Mouse (Mus musculus) brain, embryonic 14.5 days (tissue): ENCODE results near the gene Klrg1. TPM values are rescaled to one million over a fixed set of nuclear protein-coding genes. Genes with fewer than 3 reads are reported as not detected.

ENCODE experiments used
- DNase-seq: peaks from one replicate; pipeline ENCODE4 v3.0.0-alpha.2; 2011; ENCODE audit warnings: low read depth
- CTCF ChIP-seq: fragments of 200-500 bp; IDR thresholded peaks from 2 replicates; pipeline ENCODE4 v1.5.1; 2012; ENCODE audit warnings: inconsistent platforms, mild to moderate bottlenecking, moderate library complexity, borderline replicate concordance; ENCODE audit not compliant: insufficient read depth, insufficient read length; ENCODE audit errors: extremely low read depth
- POLR2A ChIP-seq: fragments of 200-500 bp; IDR thresholded peaks from 2 replicates; pipeline ENCODE4 v1.6.1; 2012; ENCODE audit warnings: mild to moderate bottlenecking, inconsistent platforms, borderline replicate concordance; ENCODE audit not compliant: poor library complexity, insufficient read depth, insufficient read length, severe bottlenecking; ENCODE audit errors: extremely low read depth
- polyA plus RNA-seq: library from polyadenylated mRNA; depleted of rRNA; stranded (reverse); fragments of >200 nt; gene quantifications from 2 replicates; pipeline ENCODE4 v1.2.3, GENCODE M21; 2012

Klrg1 gene
- polyA plus RNA-seq, 1 experiment = 0.60 TPM

- TF ChIP-seq CTCF = no peak
- TF ChIP-seq POLR2A = no peak
- no peak for DNase-seq
Observed at GRCm38 (mm10) chr6:122302121-122302520, 19.4 kb upstream of the Klrg1 start.

GRCm38 (mm10) chr6:122299621-122300133, 17.0 kb upstream of the Klrg1 start:
- no peak for TF ChIP-seq CTCF
- TF ChIP-seq POLR2A = no peak

GRCm38 (mm10) chr6:122298223-122298609, 15.5 kb upstream of the Klrg1 start:
- peak; percentile 14 for DNase-seq
- TF ChIP-seq POLR2A (no peak), CTCF (no peak)

More at GRCm38 (mm10) chr6:122299621-122300133, 17.0 kb upstream of the Klrg1 start:
- no peak for DNase-seq

GRCm38 (mm10) chr6:122297279-122298222, 14.9 kb upstream of the Klrg1 start:
- DNase-seq = peak; percentile 81
- TF ChIP-seq CTCF = peak; percentile 23; the same call in 1 of the 2 replicates
- TF ChIP-seq POLR2A = peak; percentile 23; the same call in 1 of the 2 replicates

GRCm38 (mm10) chr6:122296918-122297278, 14.2 kb upstream of the Klrg1 start:
- no peak for DNase-seq
- TF ChIP-seq POLR2A (no peak), CTCF (no peak)

GRCm38 (mm10) chr6:122295242-122295641, 12.6 kb upstream of the Klrg1 start:
- TF ChIP-seq CTCF (no peak), POLR2A (no peak)
- DNase-seq = no peak

- TF ChIP-seq CTCF (no peak), POLR2A (no peak)
- no peak for DNase-seq
Observed at GRCm38 (mm10) chr6:122294290-122294689, 11.6 kb upstream of the Klrg1 start.

- no peak for DNase-seq
- TF ChIP-seq CTCF (no peak), POLR2A (no peak)
Observed at GRCm38 (mm10) chr6:122293796-122294195, 11.1 kb upstream of the Klrg1 start.

- no peak for DNase-seq
- TF ChIP-seq POLR2A (no peak), CTCF (no peak)
Observed at GRCm38 (mm10) chr6:122293121-122293520, 10.4 kb upstream of the Klrg1 start.

GRCm38 (mm10) chr6:122292184-122292583, 9.5 kb upstream of the Klrg1 start:
- DNase-seq = peak; percentile 24
- TF ChIP-seq POLR2A (no peak), CTCF (no peak)

- DNase-seq = no peak
- TF ChIP-seq CTCF (no peak), POLR2A (no peak)
Observed at GRCm38 (mm10) chr6:122291735-122292134, 9.1 kb upstream of the Klrg1 start.

- TF ChIP-seq CTCF (no peak), POLR2A (no peak)
- no peak for DNase-seq
Observed at GRCm38 (mm10) chr6:122291264-122291663, 8.6 kb upstream of the Klrg1 start.

GRCm38 (mm10) chr6:122290253-122290652, 7.6 kb upstream of the Klrg1 start:
- DNase-seq = no peak
- TF ChIP-seq POLR2A (no peak), CTCF (no peak)

GRCm38 (mm10) chr6:122289313-122289712, 6.6 kb upstream of the Klrg1 start:
- TF ChIP-seq POLR2A (no peak), CTCF (no peak)
- DNase-seq = no peak

GRCm38 (mm10) chr6:122288263-122288662, 5.6 kb upstream of the Klrg1 start:
- TF ChIP-seq CTCF = no peak
- no peak for TF ChIP-seq POLR2A
- no peak for DNase-seq

GRCm38 (mm10) chr6:122284823-122285222, 2.1 kb upstream of the Klrg1 start:
- DNase-seq = no peak
- TF ChIP-seq POLR2A (no peak), CTCF (no peak)
